In the genomic region with DNA sequence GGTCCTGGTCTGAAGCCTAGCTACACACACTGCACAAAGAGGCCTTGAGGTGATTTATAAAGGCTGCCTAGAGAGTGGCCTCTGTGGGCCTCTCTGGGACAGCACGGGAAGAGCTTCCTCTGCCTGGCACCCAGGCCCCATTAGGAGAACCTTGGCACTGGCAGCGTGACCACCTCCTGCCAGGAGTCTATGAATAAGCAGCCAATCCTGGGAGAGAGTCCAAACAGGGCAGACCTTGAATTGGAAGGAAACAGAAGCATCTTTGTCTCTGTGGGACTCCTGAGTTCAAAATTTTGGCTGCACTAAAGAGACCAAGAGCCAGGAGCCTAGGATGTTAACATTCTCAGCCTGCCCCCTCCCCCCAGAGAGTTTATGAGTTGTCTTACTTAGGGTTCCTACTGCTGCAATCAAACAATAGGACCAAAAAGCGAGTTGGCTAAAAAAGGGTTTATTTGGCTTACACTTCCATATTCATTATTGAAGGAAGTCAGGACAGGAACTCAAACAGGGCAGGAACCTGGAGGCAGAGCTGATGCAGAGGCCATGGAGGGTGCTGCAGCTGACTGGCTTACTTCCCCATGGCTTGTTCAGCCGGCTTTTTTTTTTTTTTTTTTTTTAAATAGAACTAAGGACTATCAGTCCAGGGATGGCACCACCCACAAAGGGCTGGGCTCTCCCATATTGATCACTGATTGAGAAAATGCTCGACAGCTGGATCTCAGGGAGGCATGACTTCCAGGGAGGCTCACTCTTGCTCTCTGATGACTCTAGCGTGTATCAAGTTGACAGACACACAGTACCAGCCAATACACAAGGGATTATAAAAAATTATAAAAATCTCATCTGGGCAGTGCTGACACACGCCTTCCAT, we compare ENCODE assay signal across 10 mouse cellular contexts. TPM values are rescaled to one million over a fixed set of nuclear protein-coding genes. Genes with fewer than 3 reads are reported as not detected.
DNase-seq lines count a peak whose midpoint lies in the region; TF ChIP-seq lines count a peak whose summit lies in the region.
"Had no signal": no experiment of that assay in that cellular context is flagged by ENCODE, and none has a peak within 500 bp of the region (broad histone marks: within the 10 kb centered on the region; RNA-seq: fewer than 3 reads in every experiment).

No protein-coding gene starts in this region.

- no peaks in the 10 kb centered on the region; the same call in 1 of the 2 replicates for H3K36me3 ChIP-seq in heart, adult 2 months (ENCODE audit: control insufficient read depth, insufficient read depth, low read length)
- no peaks in the 10 kb centered on the region for H3K36me3 ChIP-seq in heart, embryonic 10.5 days
- H3K36me3 ChIP-seq: embryonic facial prominence, embryonic 12.5 days; midbrain, embryonic 12.5 days had no signal

- intact Hi-C loops in heart, adult 2 months (cut with DNase I), result no loop called here
- intact Hi-C loops in heart, postnatal 36 days (cut with DNase I), result no loop called here
- intact Hi-C loops in left cerebral cortex, postnatal 36 days (cut with DNase I), result no loop called here

- H3K4me1 ChIP-seq in heart, adult 2 months (ENCODE audit: control insufficient read depth, insufficient read depth, low read length), result peaks cover 9% of the 10 kb centered on the region
- peaks cover 40% of the 10 kb centered on the region for H3K4me1 ChIP-seq in heart, embryonic 10.5 days

- TF ChIP-seq POLR2A in heart, adult 2 months (IDR thresholded peaks at IDR 0.05; ENCODE audit: insufficient read depth, low read depth, low read length), result no peak

- no peak overlapping the region for H3K9ac ChIP-seq in heart, adult 2 months (ENCODE audit: low read depth, low read length)
- H3K9ac ChIP-seq: embryonic facial prominence, embryonic 12.5 days; midbrain, embryonic 12.5 days had no signal

- H3K4me3 ChIP-seq in heart, adult 2 months, result no peak overlapping the region
- no peak overlapping the region for H3K4me3 ChIP-seq in heart, embryonic 10.5 days
- H3K4me3 ChIP-seq: embryonic facial prominence, embryonic 12.5 days; midbrain, embryonic 12.5 days had no signal

- no peaks in the 10 kb centered on the region for H3K79me2 ChIP-seq in heart, adult 2 months (replicated peaks; ENCODE audit: control insufficient read depth, insufficient read depth, low read length)

- WGBS in heart, adult 2 months, result 31% methylated on average over 7 of the region's 7 CpGs
- WGBS in heart, embryonic 10.5 days, result 69% methylated on average over 7 of the region's 7 CpGs

- TF ChIP-seq EP300 in heart, adult 2 months (IDR thresholded peaks at IDR 0.05; ENCODE audit: insufficient read depth, low read depth, low read length), result no peak

- no peaks in the 10 kb centered on the region for H3K9me3 ChIP-seq in heart, embryonic 10.5 days
- H3K9me3 ChIP-seq: embryonic facial prominence, embryonic 12.5 days; midbrain, embryonic 12.5 days had no signal

- no peaks in the 10 kb centered on the region for H3K27me3 ChIP-seq in heart, adult 2 months (ENCODE audit: control insufficient read depth, insufficient read depth, low read length)
- no peaks in the 10 kb centered on the region for H3K27me3 ChIP-seq in heart, embryonic 10.5 days (ENCODE audit: insufficient read depth, poor library complexity, severe bottlenecking)
- H3K27me3 ChIP-seq: embryonic facial prominence, embryonic 12.5 days had no signal

- DNase-seq in heart, adult 2 months, result peak in 1 of 2 experiments; percentile 77
- no peak for DNase-seq in heart, embryonic 10.5 days (ENCODE audit: low spot score)
- DNase-seq in adrenal gland, adult (ENCODE audit: inconsistent age in 2 of 2, low spot score in 1 of 2), result peak; percentile 92 to 95
- DNase-seq in fibroblast of lung, adult 2 months (ENCODE audit: low read depth), result peak; percentile 97
- peak; percentile 40 to 50 for DNase-seq in heart, postnatal 36 days
- peak; percentile 53 to 54 for DNase-seq in left cerebral cortex, postnatal 36 days (ENCODE audit: low spot score in 2 of 2)
- peak; percentile 86 for DNase-seq in skeletal muscle tissue, adult 2 months (ENCODE audit: low read depth, low spot score)
- DNase-seq in natural killer cell, adult 2 months (ENCODE audit: low spot score in 2 of 2), result no peak

- H3K27ac ChIP-seq in heart, adult 2 months, result peak overlapping the region; percentile 4; the same call in 1 of the 2 replicates
- no peak overlapping the region for H3K27ac ChIP-seq in heart, embryonic 10.5 days
- H3K27ac ChIP-seq: embryonic facial prominence, embryonic 12.5 days; midbrain, embryonic 12.5 days had no signal

- no peak for TF ChIP-seq CTCF in heart, adult 2 months (IDR thresholded peaks at IDR 0.05)

RNA-seq across cellular contexts. Expression of gene Eno1, which starts 9.5 kb away (rescaled TPM):
- total RNA-seq in heart, adult 2 months (2021), result 100 to 1,000 TPM; 111 to 113 TPM
- 179 and 246 TPM in 2 replicates for polyA plus RNA-seq in heart, adult 2 months (2012; rRNA removed)
- 3,222 and 3,587 TPM in 2 replicates for polyA plus RNA-seq in heart, embryonic 10.5 days (2016; fragmentation: Nextera tagmentation; extraction: Ambion mirVana)
- 100 to 1,000 TPM; 106 to 108 TPM for total RNA-seq in heart, postnatal 36 days (2021)
- 100 to 1,000 TPM; 416 to 459 TPM for total RNA-seq in left cerebral cortex, postnatal 36 days (2021)

RNA-seq across cellular contexts. Expression of gene Car6, which starts 25.9 kb away (rescaled TPM):
- not detected for total RNA-seq in heart, adult 2 months (2021)
- polyA plus RNA-seq in heart, adult 2 months (2012; rRNA removed), result not detected in 2 replicates
- not detected in 2 replicates for polyA plus RNA-seq in heart, embryonic 10.5 days (2016; fragmentation: Nextera tagmentation; extraction: Ambion mirVana)
- total RNA-seq in heart, postnatal 36 days (2021), result not detected
- not detected for total RNA-seq in left cerebral cortex, postnatal 36 days (2021)
- polyA plus RNA-seq: midbrain, embryonic 12.5 days had no signal

RNA-seq across cellular contexts. Expression of gene Rere, which starts 54.4 kb away (rescaled TPM):
- total RNA-seq in heart, adult 2 months (2021), result 10 to 100 TPM; 39.0 to 46.4 TPM
- polyA plus RNA-seq in heart, adult 2 months (2012; rRNA removed), result 16.2 and 19.3 TPM in 2 replicates
- 27.6 and 31.6 TPM in 2 replicates for polyA plus RNA-seq in heart, embryonic 10.5 days (2016; fragmentation: Nextera tagmentation; extraction: Ambion mirVana)
- 10 to 100 TPM; 51.5 to 52.0 TPM for total RNA-seq in heart, postnatal 36 days (2021)
- 100 to 1,000 TPM in 1 of 2 experiments, 10 to 100 TPM in 1; 86.7 to 131 TPM for total RNA-seq in left cerebral cortex, postnatal 36 days (2021)

Comparison
In these comparisons a context has a peak if more than half of its experiments do, and no peak if none do; other contexts are left out.
1. DNase-seq: peak in adrenal gland, adult (2 of 2), fibroblast of lung, adult 2 months (single experiment), heart, postnatal 36 days (2 of 2), left cerebral cortex, postnatal 36 days (2 of 2) and skeletal muscle tissue, adult 2 months (single experiment); none in heart, embryonic 10.5 days (single experiment) and natural killer cell, adult 2 months (0 of 2).